Mouse (Mus musculus) cortical plate, adult 2 months (tissue): ENCODE measurements around the gene Bsx. TPM values are rescaled to one million over a fixed set of nuclear protein-coding genes. Genes with fewer than 3 reads are reported as not detected.

ENCODE experiments used
- H3K27ac ChIP-seq: fragments of 200-500 bp; 2 replicates; pipeline ENCODE4 v1.5.1; 2012; ENCODE audit warnings: low read length, control low read depth, inconsistent platforms; ENCODE audit not compliant: insufficient read depth
- H3K4me1 ChIP-seq: fragments of 200-500 bp; 2 replicates; pipeline ENCODE4 v1.6.1; 2011; ENCODE audit warnings: low read length; ENCODE audit not compliant: control insufficient read depth, insufficient read depth
- H3K4me3 ChIP-seq: fragments of 200-500 bp; 2 replicates; pipeline ENCODE4 v1.5.1; 2011; ENCODE audit warnings: mild to moderate bottlenecking, low read length, control low read depth; ENCODE audit not compliant: insufficient read depth
- CTCF ChIP-seq: fragments of 200-500 bp; IDR thresholded peaks from 2 replicates; pipeline ENCODE4 v1.5.1; 2011; ENCODE audit warnings: mild to moderate bottlenecking, control low read depth, low read length; ENCODE audit not compliant: insufficient read depth; ENCODE audit errors: extremely low read depth
- POLR2A ChIP-seq: fragments of 200-500 bp; IDR thresholded peaks from 2 replicates; pipeline ENCODE4 v1.6.1; 2011; ENCODE audit warnings: mild to moderate bottlenecking, low read length, control low read depth; ENCODE audit not compliant: insufficient read depth; ENCODE audit errors: extremely low read depth
- polyA plus RNA-seq: library from polyadenylated mRNA; depleted of rRNA; stranded (reverse); fragments of >200 nt; gene quantifications from 2 replicates; pipeline ENCODE4 v1.2.3, GENCODE M21; 2012

Bsx gene
- polyA plus RNA-seq, 1 experiment = 0.10 TPM

DNA sequence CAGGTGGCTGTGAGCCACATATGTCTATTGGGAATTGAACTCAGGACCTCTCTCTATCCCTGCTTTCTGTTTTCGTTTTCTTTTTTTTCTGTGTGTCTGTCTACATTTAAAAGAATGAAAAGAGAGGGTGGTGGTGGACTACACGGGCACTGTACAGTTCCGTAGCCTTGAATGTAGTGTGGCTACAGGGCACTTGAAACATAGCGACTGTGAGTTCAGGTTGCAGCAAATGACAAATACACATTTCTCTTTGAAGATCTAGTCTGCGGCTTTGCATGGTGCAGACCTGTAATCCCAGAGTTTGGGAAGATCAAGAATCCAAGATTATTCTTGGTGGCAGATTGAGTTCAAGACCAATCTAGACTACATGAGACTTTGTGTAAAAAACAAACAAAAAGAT lies 3.6 kb upstream of the Bsx start:
- Histone ChIP-seq H3K4me3 (no peak overlapping the region), H3K4me1 (no peaks in the 10 kb centered on the region), H3K27ac (no peak overlapping the region)
- TF ChIP-seq CTCF (no peak), POLR2A (no peak)

DNA sequence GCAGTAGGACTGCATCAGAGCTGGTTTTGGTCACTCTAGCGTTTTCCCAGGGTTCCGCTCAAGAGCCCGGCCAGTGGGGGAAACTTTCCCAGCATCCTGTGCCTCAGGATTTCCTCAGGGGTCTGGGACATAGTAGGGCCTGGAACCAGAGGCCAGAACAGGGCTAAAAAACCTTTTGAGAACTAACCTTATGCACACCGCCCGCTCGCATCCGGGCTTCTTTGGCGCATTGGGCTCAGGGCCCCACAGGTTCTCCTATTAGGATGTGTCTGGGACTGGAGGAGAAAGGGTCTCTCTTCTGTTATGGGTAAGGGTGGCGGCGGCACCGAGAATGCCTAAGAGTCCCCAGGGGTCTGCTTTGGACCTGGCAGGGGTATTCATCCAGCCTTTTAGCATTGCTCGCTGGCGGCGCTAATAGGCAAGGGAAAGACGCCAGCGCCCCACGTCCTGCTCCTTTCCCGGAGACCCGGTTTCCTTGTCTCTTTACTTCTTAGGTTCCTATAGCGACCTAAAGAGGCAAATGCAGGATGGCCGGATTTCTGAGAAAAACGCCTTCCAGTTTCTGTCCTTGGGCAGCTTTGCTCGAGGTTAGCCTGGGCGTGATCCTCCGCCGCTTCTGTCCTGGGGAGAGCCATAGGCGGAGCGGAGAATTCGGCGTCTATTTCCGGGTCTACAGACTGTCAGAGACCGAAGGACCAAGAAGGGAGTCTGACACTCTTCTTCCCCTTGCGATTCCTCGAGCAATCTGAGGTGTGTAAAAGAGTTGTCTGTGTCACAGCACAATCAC lies 2.4 kb upstream of the Bsx start:
- Histone ChIP-seq H3K27ac (no peak overlapping the region), H3K4me1 (no peaks in the 10 kb centered on the region), H3K4me3 (no peak overlapping the region)
- TF ChIP-seq POLR2A (no peak), CTCF (no peak)

DNA sequence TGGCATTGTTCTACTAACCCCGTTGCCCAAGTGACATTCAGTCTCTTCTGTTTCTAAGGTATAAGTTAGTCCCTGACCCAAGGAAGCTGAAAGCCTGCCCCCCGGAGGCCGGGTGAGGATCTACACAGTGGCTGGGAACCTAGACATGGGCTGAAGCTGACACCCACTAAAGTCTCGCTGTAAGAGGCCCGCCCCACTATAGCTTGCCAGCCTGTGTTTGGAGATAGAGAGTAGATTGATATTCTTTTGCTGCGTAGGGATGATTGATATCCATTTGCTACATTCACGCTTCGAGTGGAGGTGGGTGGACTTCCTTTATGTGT lies 1.8 kb upstream of the Bsx start:
- Histone ChIP-seq H3K4me3 (no peak overlapping the region), H3K4me1 (no peaks in the 10 kb centered on the region), H3K27ac (no peak overlapping the region)
- no peak for TF ChIP-seq CTCF
- no peak for TF ChIP-seq POLR2A

DNA sequence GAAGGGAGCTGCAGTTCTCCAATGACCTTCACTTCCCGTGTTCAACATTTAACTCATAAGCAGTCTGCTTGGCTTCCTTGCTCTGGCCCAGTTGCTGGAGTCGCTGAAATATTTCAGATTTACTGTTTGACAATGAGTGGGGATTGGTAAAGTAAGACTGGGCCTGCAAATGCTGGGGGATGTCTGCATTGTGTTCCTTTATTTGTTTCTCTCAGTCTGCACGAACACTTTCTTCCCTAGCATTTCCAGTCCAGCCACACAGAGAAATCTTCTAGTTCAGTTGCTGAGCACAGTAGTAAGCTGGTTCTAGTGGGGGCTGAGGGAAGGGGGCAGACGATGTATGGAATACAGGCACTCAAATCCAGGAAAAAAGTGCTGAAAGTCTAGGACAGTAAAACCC lies 1.0 kb downstream of the Bsx start:
- Histone ChIP-seq H3K4me3 (no peak overlapping the region), H3K4me1 (no peaks in the 10 kb centered on the region), H3K27ac (no peak overlapping the region)
- TF ChIP-seq CTCF = no peak

DNA sequence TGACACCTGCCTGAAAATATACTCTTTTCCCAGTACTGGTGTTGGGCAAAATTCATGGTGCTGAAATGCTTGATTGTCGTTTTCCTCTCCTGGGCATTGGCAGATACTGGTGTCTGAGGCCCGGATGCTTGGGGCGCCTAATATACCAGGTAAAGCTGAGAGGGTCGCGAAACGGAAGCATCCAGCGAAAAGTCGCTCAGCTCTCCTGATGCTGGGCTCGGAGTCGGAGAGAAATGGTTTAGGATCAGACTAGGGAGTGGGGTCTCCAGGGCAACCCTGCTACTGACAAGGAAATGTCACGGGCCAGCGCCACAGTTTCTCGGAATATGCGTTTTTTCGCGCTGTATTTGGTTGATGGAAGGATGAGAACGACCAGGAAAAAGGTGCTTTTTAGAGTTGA lies 1.5 kb downstream of the Bsx start:
- TF ChIP-seq POLR2A (no peak), CTCF (no peak)

DNA sequence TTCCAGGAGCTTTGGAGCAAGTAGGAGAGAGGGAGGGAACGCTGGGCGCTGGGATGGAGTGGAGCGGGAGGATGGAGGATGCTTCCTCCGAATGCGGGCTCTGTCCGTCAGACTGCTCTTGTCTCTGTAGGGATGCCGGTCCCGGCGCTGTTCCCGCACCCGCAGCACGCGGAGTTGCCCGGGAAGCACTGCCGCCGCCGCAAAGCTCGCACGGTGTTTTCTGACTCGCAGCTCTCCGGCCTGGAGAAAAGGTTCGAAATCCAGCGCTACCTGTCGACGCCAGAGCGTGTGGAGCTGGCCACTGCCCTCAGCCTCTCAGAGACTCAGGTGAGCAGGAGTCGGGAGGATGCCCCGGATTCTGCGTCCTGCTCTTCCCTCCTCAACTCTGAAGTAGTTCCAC lies 2.2 kb downstream of the Bsx start:
- no peak overlapping the region for H3K27ac ChIP-seq
- no peak overlapping the region for H3K4me3 ChIP-seq
- TF ChIP-seq CTCF (no peak), POLR2A (no peak)
- no peaks in the 10 kb centered on the region for H3K4me1 ChIP-seq

More for the DNA sequence above, 1.5 kb downstream of the Bsx start:
- no peak overlapping the region for H3K4me3 ChIP-seq
- no peak overlapping the region for H3K27ac ChIP-seq
- no peaks in the 10 kb centered on the region for H3K4me1 ChIP-seq

DNA sequence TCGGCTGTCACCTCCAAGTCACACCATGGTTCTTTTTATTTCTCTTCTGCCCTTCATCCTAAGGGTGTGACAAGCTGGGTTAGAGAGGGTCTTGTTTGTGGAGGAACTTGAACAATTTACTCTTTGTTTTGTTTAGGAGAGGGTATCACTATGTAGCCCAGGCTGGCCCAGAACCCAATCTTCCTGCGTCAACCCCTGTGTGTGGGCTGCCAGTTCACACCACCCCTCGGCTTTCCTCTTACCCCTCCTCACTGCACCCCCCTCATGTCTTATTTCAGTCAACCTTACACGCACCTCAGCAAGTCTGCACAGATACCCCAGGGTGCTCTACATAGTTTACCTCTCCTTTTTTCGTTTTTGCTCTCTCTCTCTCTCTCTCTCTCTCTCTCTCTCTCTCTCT lies 2.8 kb downstream of the Bsx start:
- TF ChIP-seq CTCF (no peak), POLR2A (no peak)
- H3K27ac ChIP-seq = no peak overlapping the region
- no peaks in the 10 kb centered on the region for H3K4me1 ChIP-seq
- H3K4me3 ChIP-seq = no peak overlapping the region

DNA sequence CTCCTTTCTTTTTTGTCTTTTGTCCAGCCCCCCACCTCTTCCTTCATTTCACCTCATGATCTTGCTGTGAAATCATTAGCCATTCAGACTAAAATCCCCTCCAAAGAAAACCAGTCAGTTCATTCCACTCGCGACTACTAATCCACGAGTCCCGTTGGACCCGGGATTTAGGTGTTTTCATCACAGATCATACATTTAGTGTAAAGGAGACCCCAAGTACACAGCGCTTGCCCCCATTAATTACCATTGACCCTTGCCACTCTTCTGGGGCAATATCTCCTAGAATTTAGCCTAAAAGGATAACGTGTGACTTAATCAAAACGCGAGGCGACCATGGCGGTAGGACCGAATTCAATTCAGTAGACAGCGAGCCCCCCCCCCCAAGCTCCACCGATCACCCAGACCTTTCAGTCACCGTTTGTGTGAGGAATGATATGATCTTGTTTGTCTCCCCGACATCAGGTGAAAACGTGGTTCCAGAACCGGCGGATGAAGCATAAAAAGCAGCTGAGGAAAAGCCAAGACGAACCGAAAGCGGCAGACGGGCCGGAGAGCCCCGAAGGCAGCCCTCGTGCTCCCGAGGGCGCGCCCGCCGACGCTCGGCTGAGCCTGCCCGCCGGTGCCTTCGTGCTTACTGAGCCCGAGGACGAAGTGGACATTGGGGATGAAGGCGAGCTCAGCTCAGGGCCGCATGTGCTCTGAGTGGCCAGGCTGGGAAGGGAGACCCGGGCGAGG lies 3.4 kb downstream of the Bsx start:
- Histone ChIP-seq H3K4me3 (no peak overlapping the region), H3K27ac (no peak overlapping the region), H3K4me1 (no peaks in the 10 kb centered on the region)
- TF ChIP-seq POLR2A (no peak), CTCF (no peak)

DNA sequence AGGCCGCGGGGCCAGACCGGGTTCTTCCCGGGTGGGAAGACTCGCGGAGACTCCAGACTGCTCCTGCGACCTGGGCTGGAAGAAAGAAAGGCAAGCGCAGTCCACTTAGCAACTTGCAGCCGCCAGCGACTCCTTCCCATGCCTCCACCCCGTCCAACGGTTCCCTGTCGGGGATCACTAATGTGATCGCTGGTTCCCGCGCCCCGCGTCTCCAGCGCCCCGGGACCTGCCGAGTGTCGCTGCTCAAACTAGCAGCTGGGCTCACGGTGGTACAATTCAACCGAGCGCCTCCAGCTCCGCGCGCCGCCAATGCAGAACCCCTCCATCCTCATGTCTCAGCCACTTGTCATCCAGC lies 3.9 kb downstream of the Bsx start:
- TF ChIP-seq POLR2A = no peak
- TF ChIP-seq CTCF = no peak
- Histone ChIP-seq H3K4me3 (no peak overlapping the region), H3K27ac (no peak overlapping the region), H3K4me1 (no peaks in the 10 kb centered on the region)

DNA sequence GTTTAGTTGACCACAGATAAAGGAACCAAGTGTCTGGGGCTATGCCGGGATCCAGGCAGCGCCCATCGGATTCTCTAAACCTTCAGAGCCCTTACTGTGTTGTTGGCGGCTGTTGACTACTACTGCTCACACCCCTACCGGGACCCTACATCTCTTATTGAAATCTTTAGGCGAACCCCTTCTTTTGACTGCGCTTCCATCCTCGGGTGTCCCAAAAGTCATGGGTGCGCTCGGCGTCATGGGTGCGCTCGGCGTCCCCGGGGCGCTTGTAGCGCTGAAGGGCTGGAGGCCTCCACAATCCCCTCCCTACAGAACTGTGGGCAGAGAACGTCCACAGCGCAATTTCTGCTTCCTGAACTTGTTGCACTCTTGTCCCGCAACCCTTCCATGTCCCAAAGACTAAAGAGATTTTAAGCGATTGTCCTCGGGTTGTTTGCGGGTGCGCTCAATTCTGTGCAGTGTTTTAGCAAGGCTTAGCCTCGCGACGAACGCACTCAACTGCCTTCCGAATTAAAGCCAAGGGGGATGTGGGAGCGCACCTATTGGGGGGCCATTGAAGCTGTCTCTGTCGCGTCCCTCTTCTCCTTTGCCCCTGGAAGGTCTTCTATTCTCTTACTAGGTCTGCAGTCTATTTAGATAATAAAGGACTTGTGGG lies 4.5 kb downstream of the Bsx start:
- no peak overlapping the region for H3K4me3 ChIP-seq
- no peaks in the 10 kb centered on the region for H3K4me1 ChIP-seq
- H3K27ac ChIP-seq = no peak overlapping the region
- TF ChIP-seq POLR2A = no peak
- TF ChIP-seq CTCF = no peak
